Mouse (Mus musculus): ENCODE results near the gene Tmem212.
A peak's percentile ranks its signal among the peaks of the same experiment; 100 is the strongest.
"Not testable (repeated sequence)": the region's sequence is repeated elsewhere in the genome, so short reads cannot be mapped to it uniquely, and the experiment has no call there.

Gene Tmem212

GRCm38 (mm10) chr3:27896318-27896892, at the start of gene Tmem212:
TSS of gene Tmem212 (minus strand) at chr3:27896368.
- no peak for DNase-seq (ENCODE audit: low spot score)

- not testable (repeated sequence) for DNase-seq (ENCODE audit: low spot score)
Measured at GRCm38 (mm10) chr3:27945397-27945796, 49.2 kb upstream of the Tmem212 start.

GRCm38 (mm10) chr3:27942991-27943390, 46.8 kb upstream of the Tmem212 start:
- no peak for DNase-seq (ENCODE audit: low spot score)

DNA sequence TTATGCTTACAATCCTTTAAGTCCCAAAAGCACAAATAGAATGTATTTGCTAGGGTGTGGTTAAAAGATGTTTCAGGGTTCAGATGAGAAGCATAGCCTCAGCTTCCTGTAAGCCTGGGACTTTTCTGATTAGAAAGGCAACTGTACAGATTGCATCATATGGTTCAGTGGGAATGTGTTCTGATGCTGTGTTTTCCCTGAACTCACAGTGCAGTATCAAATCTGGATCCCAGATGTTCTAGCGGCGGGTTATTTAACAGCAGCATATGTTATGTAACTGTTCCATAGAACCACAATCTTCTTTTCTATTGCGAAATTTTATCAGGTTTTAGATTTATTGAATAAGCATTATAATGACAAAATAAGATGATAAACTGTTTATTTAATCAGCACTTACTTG, 45.5 kb upstream of the Tmem212 start:
- DNase-seq (ENCODE audit: low spot score), result no peak

GRCm38 (mm10) chr3:27938381-27939323, 42.5 kb upstream of the Tmem212 start, which contains the start of gene Pld1:
TSS of gene Pld1 (plus strand) at chr3:27938695.
- DNase-seq (ENCODE audit: low spot score), result peak; percentile 58

- no peak for DNase-seq (ENCODE audit: low spot score)
Measured at GRCm38 (mm10) chr3:27937144-27938110, 41.3 kb upstream of the Tmem212 start.

- no peak for DNase-seq (ENCODE audit: low spot score)
Measured at GRCm38 (mm10) chr3:27936731-27937130, 40.6 kb upstream of the Tmem212 start.

GRCm38 (mm10) chr3:27935644-27936043, 39.5 kb upstream of the Tmem212 start:
- DNase-seq (ENCODE audit: low spot score), result no peak

GRCm38 (mm10) chr3:27932391-27932790, 36.2 kb upstream of the Tmem212 start:
- no peak for DNase-seq (ENCODE audit: low spot score)

DNA sequence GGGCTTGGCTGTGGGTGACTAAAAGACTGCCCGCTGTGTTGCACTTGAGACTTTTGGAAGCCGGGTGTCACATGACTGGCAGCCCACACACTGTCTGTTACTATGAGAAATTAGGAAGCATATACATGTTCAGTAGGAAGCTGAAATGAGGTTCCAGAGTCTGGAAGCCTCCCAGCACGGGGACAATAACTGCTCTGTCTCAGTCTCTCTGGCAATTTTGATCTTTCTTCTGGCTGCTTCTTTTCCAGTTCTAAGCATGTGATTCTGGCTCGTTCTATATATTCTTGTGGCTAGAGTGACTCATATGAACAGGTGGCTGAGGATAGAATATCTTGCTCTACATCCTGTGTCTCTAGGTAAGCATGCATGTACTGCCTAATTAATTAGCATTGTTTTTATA, 33.1 kb upstream of the Tmem212 start:
- no peak for DNase-seq (ENCODE audit: low spot score)

- DNase-seq (ENCODE audit: low spot score), result no peak
Measured at GRCm38 (mm10) chr3:27924037-27924436, 27.9 kb upstream of the Tmem212 start.

GRCm38 (mm10) chr3:27921268-27922020, 25.3 kb upstream of the Tmem212 start:
- DNase-seq (ENCODE audit: low spot score), result no peak

DNA sequence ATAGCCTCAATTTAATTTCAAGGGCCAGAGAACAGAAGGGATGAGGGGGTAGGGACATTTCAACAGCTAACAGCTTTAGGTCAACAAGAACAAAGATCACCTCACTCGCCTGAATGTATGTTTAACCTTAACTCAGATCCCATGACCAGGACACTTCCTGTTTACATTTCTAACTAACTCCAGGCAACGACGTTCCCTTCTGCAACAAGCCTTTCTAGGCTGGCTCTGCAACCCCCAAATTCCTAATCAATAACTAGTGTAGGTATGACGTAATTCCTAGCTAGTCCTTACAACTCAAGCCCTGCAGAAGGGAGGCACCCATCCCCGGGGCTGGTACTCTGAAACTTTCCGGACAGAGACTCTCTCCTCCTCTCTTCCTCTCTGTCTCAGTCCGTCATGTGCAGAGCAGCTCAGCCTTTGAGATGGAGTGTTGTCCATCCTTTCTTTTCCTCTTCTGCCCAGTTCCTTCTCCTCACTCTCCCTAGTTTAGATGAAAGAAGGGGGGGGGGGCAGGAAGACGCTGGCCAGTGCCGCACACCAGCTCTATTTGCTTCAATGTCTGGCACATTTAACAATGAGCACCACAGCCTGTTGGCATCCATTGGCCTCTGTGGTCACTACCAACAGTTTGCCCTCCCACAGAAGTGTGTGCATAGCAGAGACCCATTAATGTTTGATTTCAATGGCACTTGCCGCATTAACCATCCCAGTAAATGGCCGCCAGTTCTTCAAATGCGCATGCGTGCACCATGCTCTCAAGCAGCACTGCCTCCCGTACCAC, 22.7 kb upstream of the Tmem212 start:
- DNase-seq (ENCODE audit: low spot score), result no peak

DNA sequence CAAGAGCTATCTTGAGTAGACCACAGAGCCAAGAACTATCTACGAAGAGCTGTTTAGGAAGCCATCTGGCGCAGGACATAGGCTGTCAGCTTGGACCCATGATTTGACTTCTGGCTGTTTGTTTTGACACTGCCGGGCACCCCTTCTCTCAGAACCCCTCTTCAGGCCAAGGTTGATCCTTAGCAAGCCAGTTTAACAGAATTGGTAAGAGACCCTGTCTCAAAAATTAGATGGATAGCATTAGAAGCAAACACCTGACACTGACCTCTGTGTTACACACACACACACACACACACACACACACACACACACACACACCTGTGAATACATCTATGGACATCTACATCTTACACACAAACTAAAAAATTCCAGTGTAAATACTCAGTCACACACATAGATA, 12.8 kb upstream of the Tmem212 start:
- no peak for DNase-seq (ENCODE audit: low spot score)

GRCm38 (mm10) chr3:27908316-27908715, 12.1 kb upstream of the Tmem212 start:
- DNase-seq (ENCODE audit: low spot score), result no peak

DNA sequence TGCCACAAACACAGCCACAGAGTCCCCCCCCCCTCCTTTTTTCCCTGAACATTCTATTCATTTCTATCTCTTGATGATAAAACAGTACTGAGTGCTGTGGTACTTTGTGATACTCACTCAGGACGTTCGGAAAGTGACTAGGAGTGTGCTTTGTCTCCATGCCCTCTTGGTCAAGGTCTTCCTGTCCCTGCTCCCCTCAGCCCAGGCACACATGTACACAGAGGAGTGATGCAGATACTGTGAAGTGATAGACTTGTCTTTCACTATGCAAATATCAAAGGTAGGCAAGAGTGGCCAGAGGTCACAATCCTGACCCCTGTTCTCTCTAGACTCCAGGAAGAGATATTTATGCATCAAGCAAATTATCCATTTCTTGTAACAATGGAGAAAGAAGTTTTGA, 11.1 kb upstream of the Tmem212 start:
- DNase-seq (ENCODE audit: low spot score), result no peak

DNA sequence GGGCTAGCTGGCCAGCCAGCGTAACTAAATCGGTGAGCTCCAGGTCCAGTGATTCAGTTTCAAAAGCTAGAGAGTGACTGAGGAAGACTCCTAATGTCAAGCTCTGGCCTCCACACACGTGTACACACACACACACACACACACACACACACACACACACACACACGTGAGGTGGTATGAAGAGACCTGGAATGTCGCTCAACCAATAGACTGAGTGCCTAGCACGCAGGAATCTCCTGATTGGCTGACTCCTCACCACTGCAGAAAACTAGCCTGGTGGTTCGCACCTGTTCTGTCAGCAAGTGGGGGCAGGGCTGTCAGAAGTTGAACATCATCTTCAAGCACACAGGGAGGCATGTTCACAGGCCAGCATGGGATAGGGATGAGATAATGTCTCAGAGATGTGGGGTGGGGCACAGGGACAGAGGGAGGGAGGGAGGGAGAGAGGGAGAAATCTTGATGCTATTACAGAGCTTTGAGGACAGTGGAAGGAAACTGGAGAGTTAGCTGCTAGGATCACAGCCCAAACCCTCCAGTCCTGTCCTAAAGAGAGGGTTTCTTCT, 10.6 kb upstream of the Tmem212 start:
- no peak for DNase-seq (ENCODE audit: low spot score)

GRCm38 (mm10) chr3:27904659-27905330, 8.6 kb upstream of the Tmem212 start:
- no peak for DNase-seq (ENCODE audit: low spot score)

GRCm38 (mm10) chr3:27901846-27902245, 5.7 kb upstream of the Tmem212 start:
- no peak for DNase-seq (ENCODE audit: low spot score)
